Mouse (Mus musculus) MEL (cell line): ENCODE measurements at regions not wholly inside any gene's neighbourhood (a gene's known extent, or its start where the extent isn't known, plus 50 kb on each side); places are given as distances from the start of the nearest gene placed in this dataset.

ENCODE experiments used
- DNase-seq: peaks from one replicate; pipeline ENCODE4 v3.0.0; 2011; ENCODE audit warnings: low read depth, low spot score
- H3K27ac ChIP-seq: 2 replicates; pipeline ENCODE4 v1.5.1; 2012; ENCODE audit warnings: low read depth, mild to moderate bottlenecking, control low read depth, low read length, moderate library complexity; ENCODE audit not compliant: control insufficient read depth
- H3K27me3 ChIP-seq, 2 experiments: fragments of 150-350 bp in 1 of 2; sonication (generic) in 1 of 2; 2 replicates each; pipeline ENCODE4 v1.6.1; 2012; ENCODE audit warnings: low read length in 2 of 2, mild to moderate bottlenecking in 2 of 2, improper control_type of control experiment in 1 of 2, moderate library complexity in 1 of 2; ENCODE audit not compliant: insufficient read depth in 2 of 2, control insufficient read depth in 1 of 2
- H3K36me3 ChIP-seq, 2 experiments: 2 replicates each; pipeline ENCODE4 v1.6.1; 2012 to 2014; ENCODE audit warnings: low read length in 2 of 2, improper control_type of control experiment in 1 of 2, inconsistent platforms in 1 of 2, mild to moderate bottlenecking in 1 of 2; ENCODE audit not compliant: insufficient read depth in 2 of 2, control insufficient read depth in 1 of 2
- H3K4me1 ChIP-seq, 2 experiments: fragments of 150-350 bp in 1 of 2; sonication (generic) in 1 of 2; 2 replicates each; pipeline ENCODE4 v1.6.1; 2012; ENCODE audit warnings: low read length in 2 of 2, improper control_type of control experiment in 1 of 2, mild to moderate bottlenecking in 1 of 2; ENCODE audit not compliant: insufficient read depth in 2 of 2, control insufficient read depth in 1 of 2
- H3K4me3 ChIP-seq, 2 experiments: fragments of 150-350 bp in 1 of 2; sonication (generic) in 1 of 2; 2 replicates each; pipeline ENCODE4 v1.5.1; 2012; ENCODE audit warnings: low read depth in 2 of 2, low read length in 2 of 2, mild to moderate bottlenecking in 2 of 2, moderate library complexity in 2 of 2, control low read depth in 1 of 2, improper control_type of control experiment in 1 of 2; ENCODE audit not compliant: control insufficient read depth in 1 of 2, insufficient read depth in 1 of 2
- H3K79me2 ChIP-seq: 2 replicates; pipeline ENCODE4 v1.6.1; 2012; ENCODE audit warnings: mild to moderate bottlenecking, low read length, moderate library complexity; ENCODE audit not compliant: control insufficient read depth, poor library complexity, insufficient read depth
- H3K9ac ChIP-seq: 2 replicates; pipeline ENCODE4 v1.6.1; 2012; ENCODE audit warnings: low read depth, mild to moderate bottlenecking, control low read depth, low read length, moderate library complexity; ENCODE audit not compliant: control insufficient read depth, poor library complexity, severe bottlenecking
- H3K9me3 ChIP-seq: fragments of 150-350 bp; sonication (generic); replicated peaks from 2 replicates; pipeline ENCODE4 v1.6.1; 2012; ENCODE audit warnings: mild to moderate bottlenecking, low read length, improper control_type of control experiment, moderate library complexity; ENCODE audit not compliant: insufficient read depth
- CHD1 ChIP-seq: IDR thresholded peaks from 2 replicates; pipeline ENCODE4 v1.6.1; 2012; ENCODE audit warnings: low read depth, mild to moderate bottlenecking, inconsistent platforms, low read length, improper control_type of control experiment
- CHD2 ChIP-seq: IDR thresholded peaks from 2 replicates; pipeline ENCODE4 v1.6.1; 2011; ENCODE audit warnings: low read length, improper control_type of control experiment
- CTCF ChIP-seq, 3 experiments: IDR thresholded peaks in 2 of 3; conservative IDR thresholded peaks in 1 of 3; 2 replicates each; pipeline ENCODE4 v1.5.1; 2011 to 2012; ENCODE audit warnings: low read length in 3 of 3, low read depth in 2 of 3, mild to moderate bottlenecking in 2 of 3, improper control_type of control experiment in 1 of 3, inconsistent platforms in 1 of 3, mixed read lengths in 1 of 3, moderate library complexity in 1 of 3; ENCODE audit not compliant: control insufficient read depth in 1 of 3, insufficient read depth in 1 of 3, poor library complexity in 1 of 3, severe bottlenecking in 1 of 3
- ELF1 ChIP-seq: IDR thresholded peaks from 2 replicates; pipeline ENCODE4 v1.6.1; 2014; ENCODE audit warnings: low read depth, mild to moderate bottlenecking, inconsistent platforms, low read length, improper control_type of control experiment, moderate library complexity
- ETS1 ChIP-seq: IDR thresholded peaks from 2 replicates; pipeline ENCODE4 v1.6.1; 2012; ENCODE audit warnings: low read depth, mild to moderate bottlenecking, inconsistent platforms, low read length, improper control_type of control experiment, moderate library complexity
- HCFC1 ChIP-seq: IDR thresholded peaks from 2 replicates; pipeline ENCODE4 v1.6.1; 2012; ENCODE audit warnings: low read depth, mild to moderate bottlenecking, inconsistent platforms, low read length, improper control_type of control experiment, moderate library complexity
- JUND ChIP-seq: IDR thresholded peaks from 2 replicates; pipeline ENCODE4 v1.6.1; 2011; ENCODE audit warnings: low read depth, mild to moderate bottlenecking, improper control_type of control experiment, low read length
- MAZ ChIP-seq: IDR thresholded peaks from 2 replicates; pipeline ENCODE4 v1.6.1; 2012; ENCODE audit warnings: low read depth, mild to moderate bottlenecking, inconsistent platforms, low read length, improper control_type of control experiment
- MYB ChIP-seq: IDR thresholded peaks from 2 replicates; pipeline ENCODE4 v1.6.1; 2011; ENCODE audit warnings: mild to moderate bottlenecking, low read depth, low read length, improper control_type of control experiment
- MYC ChIP-seq: IDR thresholded peaks from 2 replicates; pipeline ENCODE4 v1.6.1; 2011; ENCODE audit warnings: low read depth, mild to moderate bottlenecking, low read length, improper control_type of control experiment, moderate library complexity
- NELFE ChIP-seq: IDR thresholded peaks from 2 replicates; pipeline ENCODE4 v1.6.1; 2011; ENCODE audit warnings: low read depth, low read length, improper control_type of control experiment
- NRF1 ChIP-seq: IDR thresholded peaks from 2 replicates; pipeline ENCODE4 v1.6.1; 2014; ENCODE audit warnings: low read depth, mild to moderate bottlenecking, inconsistent platforms, low read length, improper control_type of control experiment, moderate library complexity; ENCODE audit not compliant: poor library complexity, insufficient read depth, severe bottlenecking
- POLR2A ChIP-seq, 2 experiments: IDR thresholded peaks; 2 replicates each; pipeline ENCODE4 v1.6.1; 2011 to 2012; ENCODE audit warnings: low read length in 2 of 2, mild to moderate bottlenecking in 2 of 2, control low read depth in 1 of 2, improper control_type of control experiment in 1 of 2, low read depth in 1 of 2, moderate library complexity in 1 of 2; ENCODE audit not compliant: control insufficient read depth in 1 of 2, insufficient read depth in 1 of 2, poor library complexity in 1 of 2
- POLR2AphosphoS2 ChIP-seq: IDR thresholded peaks from 2 replicates; pipeline ENCODE4 v1.6.1; 2011; ENCODE audit warnings: low read length, improper control_type of control experiment
- POLR2AphosphoS5 ChIP-seq: IDR thresholded peaks from 2 replicates; pipeline ENCODE4 v1.6.1; 2012; ENCODE audit warnings: low read depth, borderline replicate concordance, mild to moderate bottlenecking, inconsistent platforms, low read length, moderate library complexity, mixed read lengths
- RAD21 ChIP-seq: IDR thresholded peaks from 2 replicates; pipeline ENCODE4 v1.6.1; 2011; ENCODE audit warnings: mild to moderate bottlenecking, low read depth, low read length, improper control_type of control experiment
- SMC3 ChIP-seq: IDR thresholded peaks from 2 replicates; pipeline ENCODE4 v1.6.1; 2011; ENCODE audit warnings: low read depth, low read length, improper control_type of control experiment
- TAL1 ChIP-seq: IDR thresholded peaks from 2 replicates; pipeline ENCODE4 v1.6.1; 2012; ENCODE audit warnings: mild to moderate bottlenecking, inconsistent platforms, low read length, moderate library complexity, mixed read lengths
- TCF12 ChIP-seq: IDR thresholded peaks from 2 replicates; pipeline ENCODE4 v1.6.1; 2014; ENCODE audit warnings: low read depth, mild to moderate bottlenecking, inconsistent platforms, low read length, improper control_type of control experiment, moderate library complexity
- UBTF ChIP-seq: IDR thresholded peaks from 2 replicates; pipeline ENCODE4 v1.6.1; 2012; ENCODE audit warnings: low read depth, mild to moderate bottlenecking, inconsistent platforms, low read length, improper control_type of control experiment, moderate library complexity, borderline replicate concordance; ENCODE audit not compliant: insufficient read depth

DNA sequence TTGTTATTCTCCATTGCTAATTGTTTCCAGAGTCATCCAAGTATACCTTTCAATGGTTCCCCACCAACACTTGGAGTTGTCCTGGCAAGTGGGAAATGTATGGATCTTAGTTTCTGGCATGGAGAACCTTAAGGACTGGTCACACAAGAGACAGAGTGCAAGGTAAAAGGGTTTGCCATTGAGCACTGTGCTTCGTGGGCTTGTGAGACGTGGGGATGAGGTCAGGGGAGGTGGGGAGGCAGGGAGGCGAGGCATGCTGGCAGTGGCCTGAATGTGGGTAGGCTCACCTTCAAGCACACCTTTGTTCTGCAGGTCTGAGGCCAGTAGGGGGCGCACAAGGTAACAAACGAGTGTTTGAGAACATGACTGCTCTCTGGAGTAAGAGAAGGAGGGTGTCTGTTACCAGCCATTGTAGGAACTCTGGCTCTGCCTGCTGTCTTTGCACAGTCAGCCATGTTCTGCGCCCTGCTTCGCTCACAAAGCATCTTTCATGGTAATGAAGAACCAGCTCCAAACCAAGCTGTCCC is 612.0 kb downstream of the Bcl11a start:
- H3K9ac ChIP-seq = no peak overlapping the region
- H3K27ac ChIP-seq = no peak overlapping the region
- no peak overlapping the region for H3K4me3 ChIP-seq
- no peaks in the 10 kb centered on the region for H3K36me3 ChIP-seq
- DNase-seq = peak; percentile 6
- no peaks in the 10 kb centered on the region for H3K4me1 ChIP-seq
- H3K27me3 ChIP-seq = no peaks in the 10 kb centered on the region
- TF ChIP-seq SMC3 (0 out of 2 replicates have a peak, but pooled peaks have one; percentile 6), MYC (no peak), CTCF (IDR thresholded peaks at IDR 0.05 in 2 of 3, conservative IDR thresholded peaks at IDR 0.05 in 1 of 3; ENCODE audit: control insufficient read depth in 1 of 3, insufficient read depth in 1 of 3, low read depth in 2 of 3, low read length in 3 of 3, poor library complexity in 1 of 3, severe bottlenecking in 1 of 3) (peak; percentile 19 to 44 (median 21); a peak in 4 of 6 replicates)
- no peaks in the 10 kb centered on the region for H3K79me2 ChIP-seq
- no peaks in the 10 kb centered on the region for H3K9me3 ChIP-seq

DNA sequence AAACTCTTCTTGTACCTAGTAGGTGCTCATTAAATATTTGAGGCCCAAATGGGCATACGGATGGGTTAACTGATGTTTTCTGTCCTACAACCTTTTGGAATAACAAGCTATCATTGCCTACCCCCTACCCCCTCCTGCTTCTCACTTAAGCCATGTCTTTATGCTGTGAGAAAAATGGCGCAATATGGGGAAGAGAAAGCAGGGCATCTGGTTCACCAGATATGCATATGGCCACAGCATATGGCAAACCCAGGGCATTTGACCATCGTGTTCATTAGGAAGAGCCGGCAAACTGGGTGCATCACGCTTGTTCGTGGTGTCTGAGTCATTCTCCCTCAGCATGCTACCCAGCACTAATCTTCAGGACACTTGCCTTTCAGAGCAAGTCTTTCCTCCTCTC is 616.1 kb downstream of the Bcl11a start:
- no peaks in the 10 kb centered on the region for H3K36me3 ChIP-seq
- H3K79me2 ChIP-seq = no peaks in the 10 kb centered on the region
- H3K4me1 ChIP-seq = no peaks in the 10 kb centered on the region
- H3K9me3 ChIP-seq = no peaks in the 10 kb centered on the region
- DNase-seq = no peak
- H3K9ac ChIP-seq = no peak overlapping the region
- H3K27me3 ChIP-seq = no peaks in the 10 kb centered on the region
- H3K4me3 ChIP-seq = no peak overlapping the region
- no peak overlapping the region for H3K27ac ChIP-seq
- no peak for TF ChIP-seq CTCF (IDR thresholded peaks at IDR 0.05 in 2 of 3, conservative IDR thresholded peaks at IDR 0.05 in 1 of 3; ENCODE audit: control insufficient read depth in 1 of 3, insufficient read depth in 1 of 3, low read depth in 2 of 3, low read length in 3 of 3, poor library complexity in 1 of 3, severe bottlenecking in 1 of 3)
- TF ChIP-seq CHD2 = no peak
- no peak for TF ChIP-seq JUND
- no peak for TF ChIP-seq ELF1
- TF ChIP-seq POLR2AphosphoS5 = no peak
- no peak for TF ChIP-seq ETS1
- no peak for TF ChIP-seq NRF1
- TF ChIP-seq MYB = no peak
- TF ChIP-seq RAD21 = no peak
- TF ChIP-seq TAL1 = no peak
- TF ChIP-seq TCF12 = no peak
- no peak for TF ChIP-seq HCFC1
- no peak for TF ChIP-seq UBTF
- no peak for TF ChIP-seq NELFE
- no peak for TF ChIP-seq MAZ
- TF ChIP-seq POLR2AphosphoS2 = no peak
- TF ChIP-seq POLR2A (IDR thresholded peaks at IDR 0.05; ENCODE audit: control insufficient read depth in 1 of 2, insufficient read depth in 1 of 2, low read depth in 1 of 2, low read length in 2 of 2, poor library complexity in 1 of 2) = no peak
- no peak for TF ChIP-seq CHD1
- TF ChIP-seq, all 39 proteins: peak for 0
